Mouse (Mus musculus) neural tube, embryonic 11.5 days (tissue): ENCODE measurements around the gene Irf2bp2. TPM values are rescaled to one million over a fixed set of nuclear protein-coding genes. Genes with fewer than 3 reads are reported as not detected.

Experiments used
- polyA plus RNA-seq: library from polyadenylated mRNA; unstranded; fragments of >200 nt; fragmentation: Nextera tagmentation; extraction: Ambion mirVana; gene quantifications from 2 replicates; pipeline ENCODE4 v1.2.1, GENCODE M21; 2014

Gene Irf2bp2
- polyA plus RNA-seq, 1 experiment from 2014 or later: 4.7 TPM

Other genes with a start within 250 kb of the Irf2bp2 start
- 38.8 and 48.4 TPM in 2 replicates for gene Coa6, start 171.5 kb downstream of the Irf2bp2 start, polyA plus RNA-seq
- 2.8 TPM in 2 replicates for gene Tarbp1, start 118.9 kb downstream of the Irf2bp2 start, polyA plus RNA-seq